Mouse (Mus musculus) adrenal gland, postnatal 25 days (tissue): Measurements from ENCODE around the gene Scaper. TPM values are rescaled to one million over a fixed set of nuclear protein-coding genes. Genes with fewer than 3 reads are reported as not detected.

Experiments
- DNase-seq: peaks from one replicate; pipeline ENCODE4 v3.0.0; 2021; ENCODE audit warnings: mixed read lengths
- total RNA-seq: library from RNA; stranded (reverse); gene quantifications from 2 replicates; pipeline ENCODE4 v1.2.3, GENCODE M21; 2021

Gene Scaper
- total RNA-seq, 1 experiment from 2014 or later, result 14.0 TPM

DNA sequence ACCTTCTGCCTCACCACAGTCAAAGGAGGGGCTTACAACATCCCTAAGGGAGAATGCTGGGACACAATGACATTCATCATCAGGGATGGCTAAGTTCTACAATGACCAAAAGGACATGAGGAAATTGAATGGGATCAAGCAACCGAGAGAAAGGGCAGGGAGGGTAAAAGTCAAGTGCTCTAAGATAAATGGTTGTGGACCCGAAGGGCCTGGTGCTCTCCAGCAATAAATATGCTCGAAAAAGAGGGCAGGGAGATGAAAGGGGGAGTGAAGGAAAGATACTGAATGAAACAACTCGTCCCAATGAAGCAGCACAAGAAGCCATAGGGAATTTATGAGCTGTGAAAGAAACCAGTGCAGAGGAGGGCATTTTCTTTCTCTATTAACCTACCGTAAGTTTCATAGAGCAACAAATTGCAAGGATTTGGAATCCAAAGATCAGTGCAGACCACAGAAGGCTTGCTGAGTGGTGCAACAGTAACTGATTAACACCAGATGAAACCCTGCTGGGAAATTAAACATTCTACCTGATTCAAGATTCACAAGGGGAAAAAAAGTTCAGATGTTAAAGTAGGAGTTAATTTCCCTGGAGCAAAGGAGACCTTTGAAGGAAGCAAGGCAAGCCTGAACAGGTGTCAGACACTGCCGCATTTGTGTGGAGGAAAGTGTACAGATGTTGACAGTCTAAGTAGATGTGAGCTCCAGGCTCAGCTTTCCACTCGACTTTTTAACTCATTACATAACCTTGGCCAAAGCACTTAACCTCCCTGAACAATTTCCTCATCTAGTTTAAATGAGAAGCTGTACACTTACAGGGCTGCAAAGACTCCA is 329.0 kb downstream of the Scaper start:
- DNase-seq, result no peak

DNA sequence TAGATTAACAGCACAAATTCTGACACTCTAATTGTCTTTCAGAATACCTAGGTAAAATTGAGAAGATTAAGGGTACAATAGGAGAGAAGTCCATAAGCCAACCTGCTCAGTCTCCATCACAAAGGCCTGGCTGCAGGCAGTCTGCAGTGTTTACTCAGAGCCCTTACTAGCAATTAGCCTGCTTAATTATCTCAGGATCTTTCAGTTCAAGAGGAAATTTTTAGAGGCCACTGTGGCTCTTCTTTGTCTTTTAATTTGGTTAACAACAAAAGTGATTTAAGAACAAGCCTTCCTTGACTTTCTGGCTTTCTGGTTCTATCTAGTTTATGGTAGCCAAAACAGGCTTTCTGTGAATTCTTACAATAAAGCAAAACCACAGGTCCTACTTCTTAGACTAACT is 339.3 kb downstream of the Scaper start:
- no peak for DNase-seq

DNA sequence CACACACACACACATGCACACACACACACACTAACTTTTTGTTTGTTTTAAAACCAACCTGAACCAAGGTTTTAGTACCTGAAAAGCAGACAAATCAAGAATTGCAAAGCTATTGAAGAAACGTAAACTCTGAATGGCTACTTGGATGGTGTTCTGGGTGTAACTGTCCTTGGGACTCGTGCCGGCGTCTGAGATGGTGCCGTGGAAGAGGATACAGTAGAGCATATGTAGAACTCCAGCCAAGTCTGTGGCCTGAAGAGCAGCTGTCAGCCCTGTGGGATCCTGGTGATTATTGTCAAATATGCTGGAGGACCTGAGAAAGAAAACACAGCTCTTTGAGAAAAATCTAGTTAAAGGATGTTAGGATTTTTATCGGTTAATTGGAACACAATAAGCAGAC is 351.8 kb downstream of the Scaper start:
- DNase-seq, result no peak

DNA sequence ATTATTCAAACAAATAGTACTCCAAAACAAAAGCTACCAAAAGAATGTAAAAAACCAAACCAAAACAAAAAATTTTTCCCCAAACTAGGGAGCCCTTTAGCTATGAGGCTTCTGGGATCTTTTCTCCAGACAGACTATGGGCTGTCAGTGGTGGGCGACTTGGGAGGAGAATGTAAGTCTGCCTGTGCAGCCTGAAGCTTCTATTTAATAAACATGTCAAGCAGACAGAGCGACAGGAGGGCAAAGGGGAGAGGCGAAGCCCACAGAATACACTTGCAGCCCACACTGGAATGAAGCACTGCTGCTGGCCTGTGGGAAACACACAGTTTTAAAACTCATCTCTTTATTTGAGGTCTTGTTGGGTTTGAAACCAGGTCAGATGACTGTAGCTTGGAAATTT is 356.5 kb downstream of the Scaper start:
- DNase-seq, result no peak

DNA sequence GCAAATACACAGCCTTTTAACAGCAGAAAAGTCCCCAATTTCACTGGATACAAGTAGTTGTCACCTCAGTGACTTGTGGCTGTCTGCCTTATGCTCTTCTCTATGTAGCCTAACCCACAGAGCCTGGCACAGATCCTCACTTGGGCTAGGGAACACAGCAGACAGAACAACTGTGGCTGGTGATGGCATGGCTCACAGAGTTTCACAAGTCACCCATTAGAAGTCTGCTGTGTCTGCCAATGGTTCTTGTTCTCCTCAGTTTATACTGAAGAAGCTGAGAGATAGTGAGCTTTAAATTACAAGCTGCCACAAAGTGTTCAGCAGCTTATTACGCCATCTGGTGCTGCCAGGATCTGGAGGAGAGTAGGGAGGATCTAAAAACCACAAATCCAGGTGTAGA is 361.3 kb downstream of the Scaper start:
- no peak for DNase-seq

DNA sequence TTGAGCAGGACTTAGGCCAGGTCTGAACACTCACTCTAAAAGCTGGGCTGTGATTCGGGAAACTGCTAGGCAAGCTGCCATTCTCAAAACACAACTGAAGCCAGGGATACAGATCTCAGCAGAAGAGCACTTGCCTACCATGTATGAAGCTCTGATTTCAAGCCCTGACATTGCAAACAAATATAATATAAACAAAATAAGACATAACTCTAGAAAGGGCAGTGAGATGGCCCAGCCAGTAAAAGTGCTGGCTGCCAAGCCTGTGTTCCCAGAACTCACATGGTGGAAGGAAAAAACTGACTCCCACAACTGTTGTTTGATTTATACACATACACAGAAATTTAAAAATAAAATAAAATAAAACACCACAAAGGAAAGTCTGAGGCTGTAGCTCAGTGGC is 366.8 kb downstream of the Scaper start:
- DNase-seq, result no peak

DNA sequence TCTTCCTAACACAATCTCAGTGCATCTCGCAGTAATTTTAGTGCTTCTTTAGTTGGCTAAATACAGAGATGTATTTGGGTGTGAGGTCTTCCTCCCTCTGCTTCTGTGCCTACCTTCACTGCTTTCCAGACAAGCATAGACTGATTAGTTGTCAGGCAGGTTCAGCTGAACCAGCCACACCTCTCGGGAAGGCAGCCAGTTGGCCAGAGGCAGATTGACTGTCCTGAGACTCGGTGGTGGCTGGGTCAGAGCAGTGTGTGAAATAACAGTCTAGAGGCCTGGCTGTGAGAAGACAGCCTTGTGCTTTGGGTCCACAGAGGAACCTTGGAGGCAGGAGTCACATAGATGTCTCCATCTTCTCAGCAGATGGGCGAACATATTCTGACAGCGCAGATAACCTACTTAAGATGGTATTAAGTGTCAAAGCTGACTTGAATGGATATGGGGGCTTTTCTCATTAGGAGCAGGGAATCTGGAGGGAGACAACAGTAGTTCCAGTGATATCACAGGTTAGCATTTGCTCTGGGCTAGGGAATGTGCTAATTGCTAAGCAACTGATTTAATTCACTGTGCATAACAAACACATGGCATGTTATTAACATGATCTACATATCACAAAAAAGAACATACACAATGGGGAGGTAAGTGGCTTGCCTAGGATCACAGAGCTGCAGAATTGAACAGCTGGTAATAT is 369.3 kb downstream of the Scaper start:
- DNase-seq, result no peak

DNA sequence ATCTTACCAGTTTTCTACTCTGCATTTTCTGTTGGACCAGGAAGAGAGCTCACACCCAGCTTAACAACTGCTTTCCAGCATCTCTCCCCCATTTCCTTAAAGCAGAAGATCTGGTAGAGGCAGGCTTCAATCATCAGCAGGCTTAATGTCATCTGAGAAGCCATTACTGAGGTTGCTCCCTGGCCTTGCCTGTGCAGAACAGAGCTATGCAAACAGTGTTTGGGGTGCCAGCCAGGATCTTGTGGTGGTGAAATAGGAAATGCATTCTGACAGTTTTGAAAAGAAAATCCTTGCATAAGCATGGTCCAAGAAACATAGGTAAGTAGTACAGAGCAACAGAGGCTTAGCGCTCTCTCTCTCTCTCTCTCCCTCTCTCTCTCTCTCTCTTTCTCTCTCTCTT is 377.0 kb downstream of the Scaper start:
- no peak for DNase-seq

DNA sequence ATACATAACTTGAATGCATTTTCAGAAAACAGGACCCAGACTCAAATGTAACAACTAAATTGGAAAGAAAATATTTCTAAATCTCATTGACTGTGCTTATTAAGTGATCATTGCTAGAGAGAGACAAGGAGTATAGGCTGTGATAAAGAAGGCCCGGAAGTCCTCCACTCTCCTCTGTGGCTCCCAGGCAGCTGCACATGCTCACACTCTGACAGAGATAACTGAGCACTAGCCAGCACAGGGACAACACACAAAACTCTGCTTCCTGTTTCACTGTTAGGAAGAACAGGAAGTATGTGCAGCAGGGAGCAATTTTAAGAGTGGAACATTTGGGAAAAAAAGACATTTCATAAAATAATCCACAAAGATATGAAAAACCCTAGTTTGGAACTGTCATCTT is 382.9 kb downstream of the Scaper start:
- no peak for DNase-seq

DNA sequence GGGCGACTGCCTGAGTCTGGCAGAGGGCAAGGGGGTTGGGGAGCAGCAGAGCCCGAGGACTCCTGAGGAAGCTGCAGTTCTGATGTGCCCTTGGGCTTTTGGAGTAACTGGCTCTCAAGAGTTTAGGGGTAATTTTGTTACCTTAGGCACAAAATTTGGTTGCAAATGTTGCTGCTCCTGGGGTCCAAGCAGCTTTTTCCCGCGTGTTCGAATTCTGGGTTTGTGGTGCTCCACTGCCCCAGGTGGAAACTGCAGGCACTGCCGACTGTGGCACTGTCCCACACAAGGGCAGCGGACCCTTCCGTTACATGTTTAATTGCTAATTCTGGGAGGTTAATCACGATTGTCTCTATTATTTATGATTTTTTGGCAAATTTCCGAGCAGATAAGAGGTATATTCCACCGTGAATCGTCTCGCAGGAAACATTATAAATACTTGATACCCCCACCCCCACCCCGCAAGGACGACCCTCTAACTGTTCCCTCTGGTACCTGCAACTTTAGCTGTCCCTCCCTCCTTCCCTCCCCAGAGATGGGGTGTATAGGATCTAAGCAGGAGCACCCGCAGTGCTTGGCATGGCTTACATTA is 388.5 kb downstream of the Scaper start:
- DNase-seq, result no peak

DNA sequence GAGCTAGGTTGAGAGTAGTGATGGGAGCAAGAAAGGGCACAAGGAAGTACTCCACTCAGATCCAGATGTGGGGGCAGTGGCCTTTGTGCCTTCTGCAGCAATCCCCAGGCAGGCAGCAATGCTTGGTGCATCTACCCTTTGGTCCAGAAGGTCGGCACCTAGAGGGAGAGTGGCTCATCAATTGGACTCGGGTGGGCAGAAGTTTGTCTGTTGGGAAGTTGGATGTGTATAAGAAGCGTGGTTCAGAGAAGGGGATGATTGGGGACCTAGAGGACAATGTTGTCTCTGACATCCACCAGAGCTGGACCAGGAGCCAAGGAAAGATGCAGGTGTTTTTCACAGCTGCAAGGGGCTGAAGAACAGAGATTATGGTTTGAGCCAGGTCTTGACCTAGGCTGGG is 389.0 kb downstream of the Scaper start:
- no peak for DNase-seq

DNA sequence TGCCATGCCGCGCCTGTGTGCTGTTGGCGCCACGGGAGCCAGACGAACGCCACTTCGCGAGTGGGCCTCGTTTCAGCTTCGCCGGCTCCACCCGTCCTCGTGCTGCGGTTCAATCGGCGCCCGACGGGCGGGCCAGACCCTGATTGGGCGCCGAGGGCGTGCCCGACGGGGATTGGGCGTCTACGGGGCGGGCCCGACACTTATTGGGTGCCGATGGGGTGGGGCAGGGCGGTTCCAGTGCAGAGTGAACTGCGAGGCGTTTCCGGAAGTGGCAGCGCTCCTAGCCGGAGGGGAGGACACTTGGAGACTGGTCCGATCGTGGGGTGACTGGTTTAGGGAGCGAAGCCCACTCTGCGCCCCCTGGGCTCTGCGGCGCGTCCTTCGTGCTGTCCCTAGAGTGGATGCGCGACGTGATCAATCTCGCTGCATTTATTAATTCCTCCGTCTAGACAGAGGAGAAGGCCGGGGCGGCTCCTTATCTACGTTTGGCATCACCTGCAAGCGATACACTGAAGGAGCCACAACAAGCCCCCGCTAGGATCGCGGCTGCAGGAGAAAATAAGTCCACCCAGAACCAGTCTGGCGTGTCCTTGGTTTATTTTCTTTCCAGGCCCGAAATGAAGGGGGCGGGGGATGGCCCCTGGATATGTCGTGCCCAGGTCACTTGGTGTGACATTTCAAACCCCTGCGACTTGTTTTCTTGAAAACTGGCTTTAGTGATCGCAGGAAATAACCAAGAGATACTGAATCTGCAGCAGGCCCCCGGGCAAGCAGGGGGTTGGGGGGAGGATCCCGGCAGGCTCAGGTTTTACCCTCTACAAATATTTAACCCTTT is 391.5 kb downstream of the Scaper start:
- DNase-seq, result peak; percentile 57

DNA sequence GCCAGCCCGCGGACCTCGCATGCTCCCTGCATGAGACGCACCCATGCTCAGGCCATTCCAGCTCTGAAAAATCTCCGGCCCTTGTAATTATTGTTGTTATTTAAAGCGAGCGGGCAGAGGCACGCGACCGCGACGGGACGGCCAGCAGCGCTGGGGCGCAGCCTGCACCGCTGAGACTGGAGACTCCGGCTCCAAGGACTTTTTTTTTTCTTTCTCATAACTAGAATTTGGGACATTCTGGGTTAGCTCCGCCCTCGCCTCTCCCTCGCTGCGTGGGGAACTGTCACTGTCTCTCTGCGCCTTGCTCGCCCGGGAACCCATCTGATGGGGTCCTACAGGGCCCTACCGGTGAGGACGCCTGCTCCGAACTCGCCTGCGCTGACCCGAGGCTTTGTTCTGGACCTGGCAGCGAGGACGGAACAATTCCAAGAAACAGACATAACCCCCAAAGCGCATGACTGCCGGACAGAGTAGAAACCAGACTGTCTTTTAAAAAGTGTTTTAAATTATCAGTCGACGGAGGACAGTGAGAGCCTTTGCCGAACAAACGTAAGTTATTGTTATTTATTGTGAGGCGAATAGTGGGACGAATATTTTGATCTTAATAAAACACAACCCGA is 392.3 kb downstream of the Scaper start:
- no peak for DNase-seq

DNA sequence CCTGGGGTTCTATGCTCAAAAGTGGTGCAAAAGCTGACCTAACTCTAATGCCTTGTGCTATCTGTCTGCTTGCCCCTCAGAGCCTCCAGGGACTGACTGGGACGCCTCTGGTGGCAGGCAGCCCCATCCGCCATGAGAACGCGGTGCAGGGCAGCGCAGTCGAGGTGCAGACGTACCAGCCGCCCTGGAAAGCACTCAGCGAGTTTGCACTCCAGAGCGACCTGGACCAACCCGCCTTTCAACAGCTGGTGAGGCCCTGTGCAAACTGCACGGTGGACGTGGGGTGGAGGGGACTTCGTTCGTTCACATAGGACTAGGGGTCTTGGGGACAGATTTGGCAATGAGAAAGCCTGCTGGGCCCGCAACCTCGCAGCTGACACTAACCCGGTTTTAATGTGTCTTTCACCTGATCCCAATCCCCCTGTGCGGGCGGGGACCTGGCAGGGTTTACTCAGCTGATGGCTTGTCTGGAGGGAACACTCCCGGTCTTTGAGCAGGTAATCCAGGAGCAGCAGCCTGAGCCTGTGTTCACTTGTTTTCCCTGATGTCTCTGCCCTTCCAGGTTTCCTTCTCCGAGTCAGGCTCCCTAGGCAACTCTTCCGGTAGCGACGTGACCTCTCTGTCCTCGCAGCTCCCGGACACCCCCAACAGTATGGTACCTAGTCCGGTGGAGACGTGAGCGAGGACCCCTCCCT is 392.9 kb downstream of the Scaper start:
- DNase-seq, result no peak

DNA sequence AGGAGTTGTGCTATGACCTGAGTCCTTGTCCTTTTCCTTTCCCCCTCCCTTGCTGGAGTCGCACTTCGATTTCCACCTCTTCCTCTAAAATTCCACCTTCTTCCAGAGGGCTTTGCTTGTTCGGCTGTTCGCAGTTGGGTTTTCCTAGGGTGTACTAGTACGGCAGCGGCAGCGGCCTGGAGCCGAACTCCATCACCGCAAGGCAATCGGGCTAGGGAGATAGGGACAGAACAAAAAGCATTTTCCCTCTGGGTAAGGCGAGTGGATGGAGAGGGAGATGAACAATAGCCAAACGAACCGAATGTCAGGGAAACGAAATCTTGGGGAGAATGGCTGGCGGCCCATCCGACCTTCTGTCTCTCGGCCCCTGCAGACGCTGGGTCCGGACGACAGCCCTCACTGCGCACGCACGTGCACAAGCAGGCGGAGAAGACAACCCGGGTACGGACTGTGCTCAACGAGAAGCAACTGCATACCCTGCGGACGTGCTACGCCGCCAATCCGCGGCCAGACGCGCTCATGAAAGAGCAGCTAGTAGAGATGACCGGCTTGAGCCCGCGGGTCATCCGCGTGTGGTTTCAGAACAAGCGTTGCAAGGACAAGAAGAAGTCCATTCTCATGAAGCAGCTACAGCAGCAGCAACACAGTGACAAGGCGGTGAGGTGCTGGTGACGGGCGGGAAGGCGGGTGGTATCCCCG is 394.1 kb downstream of the Scaper start:
- no peak for DNase-seq

DNA sequence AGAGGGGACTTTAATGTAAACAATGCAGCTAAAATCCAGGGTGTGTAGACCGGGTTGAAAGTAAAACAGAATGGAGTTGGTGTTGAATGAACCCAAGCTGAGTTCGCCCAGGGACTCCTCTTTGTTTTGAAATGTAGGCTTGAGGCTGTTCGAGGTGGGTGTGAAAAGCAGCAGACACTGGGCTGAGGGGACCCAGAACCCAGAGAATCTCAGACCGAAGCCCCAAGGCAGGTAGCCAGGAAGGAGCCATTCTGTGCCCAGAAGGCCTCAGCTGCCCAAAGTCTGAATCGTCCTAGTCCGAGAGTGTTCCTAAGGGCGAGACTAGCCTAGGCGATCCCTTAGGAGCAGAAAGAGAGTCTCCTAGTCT is 394.6 kb downstream of the Scaper start:
- no peak for DNase-seq

DNA sequence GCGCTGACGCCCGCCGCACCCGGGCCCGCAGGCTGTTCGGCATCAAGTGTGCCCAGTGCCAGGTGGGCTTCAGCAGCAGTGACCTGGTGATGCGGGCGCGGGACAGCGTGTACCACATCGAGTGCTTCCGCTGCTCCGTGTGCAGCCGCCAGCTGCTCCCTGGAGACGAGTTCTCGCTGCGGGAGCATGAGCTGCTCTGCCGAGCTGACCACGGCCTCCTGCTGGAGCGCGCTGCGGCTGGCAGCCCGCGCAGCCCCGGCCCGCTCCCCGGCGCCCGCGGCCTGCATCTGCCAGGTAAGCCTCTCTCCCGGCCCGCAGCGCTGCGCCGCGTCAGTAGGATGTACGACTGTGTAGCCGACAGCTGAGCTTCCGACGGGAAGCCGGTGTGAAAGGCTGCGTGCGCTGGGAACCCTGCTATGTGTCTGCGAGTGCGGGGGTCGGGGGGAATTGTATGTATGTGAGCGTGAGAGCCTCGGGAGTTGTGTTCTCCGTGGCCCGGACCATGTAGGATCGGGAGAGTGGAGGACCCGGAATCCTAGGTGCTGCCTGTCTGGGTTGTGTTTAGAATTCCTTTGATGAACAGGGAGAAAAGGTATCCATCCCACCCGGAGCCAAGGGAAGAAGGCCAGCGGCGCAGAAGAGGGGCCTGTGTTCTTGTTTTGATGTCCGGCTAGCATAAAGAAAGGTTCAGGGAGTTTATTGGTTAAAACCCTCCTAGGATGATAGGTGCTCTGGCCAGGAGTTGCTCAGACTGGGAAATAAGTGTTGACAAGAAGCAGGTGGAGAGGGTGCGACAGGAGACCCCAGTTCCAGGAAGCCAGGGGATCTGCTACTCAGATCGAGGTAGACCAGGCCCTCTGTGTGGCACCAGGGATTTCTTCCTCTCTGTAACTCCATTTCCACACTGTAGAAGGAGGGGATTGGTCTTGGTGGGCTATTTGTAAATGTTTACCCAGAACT is 395.3 kb downstream of the Scaper start:
- no peak for DNase-seq

DNA sequence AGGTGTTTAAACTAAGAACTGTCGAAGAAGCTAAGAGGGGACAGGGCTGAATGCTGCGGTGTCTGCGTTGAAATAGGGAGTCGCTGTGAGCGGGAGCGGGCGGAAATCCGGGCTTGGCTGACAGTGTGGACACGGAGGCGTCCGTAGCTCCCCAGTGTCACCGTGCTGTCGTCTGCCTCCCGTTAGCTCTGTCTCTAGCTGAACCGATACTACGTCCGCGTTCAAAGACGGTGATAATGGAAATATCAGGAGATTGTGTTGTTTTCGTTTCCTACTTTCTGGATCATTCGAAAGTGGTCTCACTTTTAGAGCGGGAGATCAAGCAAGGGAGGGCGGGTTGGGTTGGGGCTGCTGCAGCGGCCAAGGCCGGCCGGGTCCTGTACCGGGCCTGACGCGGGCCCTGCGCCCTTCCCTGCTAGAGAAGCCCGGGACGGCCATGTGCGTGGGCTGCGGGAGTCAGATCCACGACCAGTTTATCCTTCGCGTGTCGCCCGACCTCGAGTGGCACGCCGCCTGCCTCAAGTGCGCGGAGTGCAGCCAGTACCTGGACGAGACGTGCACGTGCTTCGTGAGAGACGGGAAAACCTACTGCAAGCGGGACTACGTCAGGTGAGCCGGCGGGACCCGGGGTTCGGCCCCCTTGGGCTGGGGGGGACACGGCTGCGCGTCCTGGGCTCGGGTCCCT is 396.1 kb downstream of the Scaper start:
- DNase-seq, result no peak

DNA sequence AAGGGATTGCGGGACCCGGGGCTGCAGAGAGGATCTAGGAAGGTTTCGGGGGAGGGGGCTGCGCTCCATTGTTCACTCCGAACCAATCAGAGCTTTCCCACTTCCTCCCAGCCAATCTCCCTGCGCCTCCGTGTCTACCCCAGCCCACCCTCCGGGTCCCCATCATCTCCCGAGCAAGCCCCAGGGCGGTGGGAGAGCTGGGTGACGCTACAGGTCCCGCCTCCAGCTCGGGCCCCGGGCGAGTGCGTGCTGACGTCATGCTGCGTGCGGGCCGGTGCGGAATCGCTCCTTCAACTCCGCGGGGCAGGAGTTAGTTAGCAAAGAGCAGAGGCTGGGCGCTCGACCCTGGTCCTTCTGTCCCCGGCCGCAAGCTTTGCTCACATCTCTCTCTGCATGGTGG is 397.0 kb downstream of the Scaper start:
- no peak for DNase-seq
